Mouse (Mus musculus): Measurements from ENCODE around the gene Acot12. TPM values are rescaled to one million over a fixed set of nuclear protein-coding genes. Genes with fewer than 3 reads are reported as not detected.
A peak's percentile ranks its signal among the peaks of the same experiment; 100 is the strongest.

Acot12 gene
- polyA plus RNA-seq, 2 experiments from 2014 or later = not detected

DNA sequence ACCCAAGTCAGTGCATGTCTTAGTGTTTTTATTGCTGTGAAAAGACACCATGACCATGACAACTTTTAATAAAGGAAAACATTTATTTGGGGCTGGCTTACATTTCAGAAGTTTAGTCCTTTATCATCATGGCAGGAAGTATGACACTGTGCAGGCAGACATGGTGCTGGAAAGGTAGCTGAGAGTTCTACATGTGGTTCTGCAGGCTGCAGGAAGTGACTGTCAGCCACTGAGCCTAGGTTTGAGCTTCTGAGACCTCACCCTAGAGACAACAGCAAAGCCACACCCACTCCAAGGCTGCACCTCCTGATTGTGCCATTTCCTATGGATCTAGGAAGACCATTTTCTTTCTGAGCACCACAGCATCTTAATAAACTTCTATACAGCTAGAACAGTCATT, 86.6 kb downstream of the Acot12 start:
- peak; percentile 80 for ATAC-seq

Other genes with a start within 250 kb of the Acot12 start
- gene Zcchc9, start 66.2 kb downstream of the Acot12 start, polyA plus RNA-seq (2017; shearing (Covaris generic)) = 10 to 100 TPM; 46.0 to 46.9 TPM
- not detected for gene Ckmt2, start 135.4 kb downstream of the Acot12 start, polyA plus RNA-seq (2017; shearing (Covaris generic))